Comparison of ENCODE assay signal across 8 mouse cellular contexts in the genomic region with DNA sequence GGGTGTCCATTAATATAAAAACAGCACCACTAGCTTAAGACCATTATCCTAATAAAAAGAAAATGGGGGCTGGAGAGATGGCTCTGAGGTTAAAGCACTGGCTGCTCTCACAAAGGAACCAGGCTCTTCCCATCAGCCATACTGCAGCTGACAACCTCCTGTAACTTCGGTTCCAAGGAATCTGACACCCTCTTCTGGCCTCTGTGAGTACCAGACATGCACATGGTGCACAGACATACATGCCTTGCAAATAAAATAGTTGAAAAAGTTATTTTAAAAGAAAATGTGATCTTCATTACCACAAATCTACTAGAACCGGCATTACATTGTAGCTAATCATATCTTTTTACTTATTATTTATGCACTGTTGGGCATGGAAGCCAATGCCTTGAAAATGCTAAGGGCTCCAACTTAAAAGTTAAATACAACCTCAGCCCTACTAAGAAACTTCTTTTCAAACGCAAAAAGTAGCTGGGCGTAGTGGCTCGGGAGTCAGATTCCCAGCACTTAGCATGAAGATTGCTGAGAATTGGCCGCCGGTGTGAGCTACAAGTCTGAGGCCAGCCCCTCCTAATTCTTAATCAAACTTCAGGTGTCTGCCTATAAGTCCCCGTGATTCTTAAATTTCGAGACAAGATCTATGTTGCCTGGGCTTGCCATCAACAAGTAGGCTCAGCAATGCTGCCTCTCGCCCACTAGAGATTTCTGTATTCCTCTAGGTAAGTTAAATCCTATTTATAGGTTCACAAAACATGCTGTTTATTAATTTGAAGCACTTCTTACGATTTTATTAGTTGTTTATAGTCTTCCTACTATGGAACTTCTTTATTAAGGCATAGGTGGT. TPM values are rescaled to one million over a fixed set of nuclear protein-coding genes. Genes with fewer than 3 reads are reported as not detected.
DNase-seq lines count a peak whose midpoint lies in the region; ATAC-seq and TF ChIP-seq lines count a peak whose summit lies in the region.

No protein-coding gene starts in this region.

- peaks cover 3% of the 10 kb centered on the region; the same call in 1 of the 2 replicates for H3K79me2 ChIP-seq in liver, adult 2 months (ENCODE audit: control insufficient read depth, insufficient read depth, low read length)

- no peaks in the 10 kb centered on the region for H3K27me3 ChIP-seq in heart, embryonic 12.5 days (replicated peaks)
- H3K27me3 ChIP-seq in forebrain, embryonic 15.5 days = no peaks in the 10 kb centered on the region
- H3K27me3 ChIP-seq in liver, adult 2 months (ENCODE audit: control insufficient read depth, insufficient read depth, low read length) = no peaks in the 10 kb centered on the region
- H3K27me3 ChIP-seq in stomach, embryonic 14.5 days (ENCODE audit: control insufficient read depth, insufficient read depth, low read length) = no peaks in the 10 kb centered on the region

- intact Hi-C loops in heart, postnatal 10 days (cut with DNase I) = loop anchor here (2.0 to 5.0 kb wide), 2 partner anchors 73 to 297 kb away; a partner anchor contains a TSS
- intact Hi-C loops in left cerebral cortex, postnatal 4 days (cut with DNase I) = loop anchor here (5.0 to 10.0 kb wide), 4 partner anchors 72 to 335 kb away; a partner anchor contains a TSS

- H3K4me2 ChIP-seq in heart, embryonic 12.5 days = peak overlapping the region; percentile 94
- peak overlapping the region; percentile 74 for H3K4me2 ChIP-seq in forebrain, embryonic 15.5 days (replicated peaks)
- peak overlapping the region; percentile 73 for H3K4me2 ChIP-seq in stomach, embryonic 14.5 days (replicated peaks; ENCODE audit: low read depth, low read length)

- no peaks in the 10 kb centered on the region for H3K36me3 ChIP-seq in heart, embryonic 12.5 days
- H3K36me3 ChIP-seq in forebrain, embryonic 15.5 days = no peaks in the 10 kb centered on the region
- no peaks in the 10 kb centered on the region for H3K36me3 ChIP-seq in liver, adult 2 months (ENCODE audit: control insufficient read depth, insufficient read depth, low read length)
- no peaks in the 10 kb centered on the region for H3K36me3 ChIP-seq in stomach, embryonic 14.5 days (ENCODE audit: control insufficient read depth, insufficient read depth, low read length)

- H3K9me3 ChIP-seq in heart, embryonic 12.5 days (replicated peaks) = no peaks in the 10 kb centered on the region
- H3K9me3 ChIP-seq in forebrain, embryonic 15.5 days = no peaks in the 10 kb centered on the region
- H3K9me3 ChIP-seq in stomach, embryonic 14.5 days (ENCODE audit: control insufficient read depth, low read depth, low read length) = no peaks in the 10 kb centered on the region

- H3K4me1 ChIP-seq in heart, embryonic 12.5 days (replicated peaks) = peaks cover 6% of the 10 kb centered on the region
- peaks cover 14% of the 10 kb centered on the region for H3K4me1 ChIP-seq in forebrain, embryonic 15.5 days
- H3K4me1 ChIP-seq in liver, adult 2 months (ENCODE audit: control insufficient read depth, insufficient read depth, low read length) = peaks cover 2% of the 10 kb centered on the region; the same call in 1 of the 2 replicates
- H3K4me1 ChIP-seq in stomach, embryonic 14.5 days (ENCODE audit: control insufficient read depth, insufficient read depth, low read length) = no peaks in the 10 kb centered on the region

- no peak for DNase-seq in heart, postnatal 10 days
- DNase-seq in MN1 (ENCODE audit: low spot score) = peak; percentile 66
- no peak for DNase-seq in liver, adult 2 months (ENCODE audit: extremely low read depth, low read depth, low spot score)
- DNase-seq in left cerebral cortex, postnatal 4 days = no peak

- peak; percentile 27; the same call in 1 of the 2 replicates for TF ChIP-seq CTCF in liver, adult 2 months (IDR thresholded peaks at IDR 0.05; ENCODE audit: low read depth, low read length)

- ATAC-seq in heart, embryonic 12.5 days (ENCODE audit: insufficient number of reproducible peaks, low FRiP score) = no peak
- no peak for ATAC-seq in forebrain, embryonic 15.5 days (replicated peaks)
- ATAC-seq in stomach, embryonic 14.5 days (ENCODE audit: insufficient number of reproducible peaks, insufficient read depth, low FRiP score, low read depth) = no peak
- ATAC-seq in megakaryocyte-erythroid progenitor cell, adult 5-6 weeks (replicated peaks; ENCODE audit: low FRiP score, low TSS enrichment, poor library complexity, severe bottlenecking) = no peak

- H3K9ac ChIP-seq in heart, embryonic 12.5 days = peak overlapping the region; percentile 84
- peak overlapping the region; percentile 90 for H3K9ac ChIP-seq in forebrain, embryonic 15.5 days (replicated peaks)
- H3K9ac ChIP-seq in liver, adult 2 months (ENCODE audit: low read depth, low read length) = no peak overlapping the region
- H3K9ac ChIP-seq in stomach, embryonic 14.5 days (replicated peaks; ENCODE audit: low read depth, low read length) = peak overlapping the region; percentile 57

- H3K4me3 ChIP-seq in heart, embryonic 12.5 days = peak overlapping the region; percentile 71
- H3K4me3 ChIP-seq in forebrain, embryonic 15.5 days = peak overlapping the region; percentile 73
- peak overlapping the region; percentile 93 for H3K4me3 ChIP-seq in liver, adult 2 months (ENCODE audit: insufficient read depth, low read depth, low read length)
- H3K4me3 ChIP-seq in stomach, embryonic 14.5 days (ENCODE audit: low read depth, low read length) = peak overlapping the region; percentile 57

- no peak for TF ChIP-seq POLR2A in liver, adult 2 months (IDR thresholded peaks at IDR 0.05; ENCODE audit: extremely low read depth, insufficient read depth, low read length)

- WGBS in heart, embryonic 12.5 days = 28% methylated on average over 11 of the region's 11 CpGs
- WGBS in forebrain, embryonic 15.5 days = 24% methylated on average over 11 of the region's 11 CpGs
- 34% methylated on average over 11 of the region's 11 CpGs for WGBS in liver, adult 2 months
- WGBS in stomach, embryonic 14.5 days = 22% methylated on average over 11 of the region's 11 CpGs

- peak overlapping the region; percentile 73 for H3K27ac ChIP-seq in heart, embryonic 12.5 days (ENCODE audit: poor library complexity, severe bottlenecking)
- peak overlapping the region; percentile 95 for H3K27ac ChIP-seq in forebrain, embryonic 15.5 days (replicated peaks)
- H3K27ac ChIP-seq in liver, adult 2 months (replicated peaks; ENCODE audit: insufficient read depth, low read depth, low read length) = no peak overlapping the region
- H3K27ac ChIP-seq in stomach, embryonic 14.5 days (ENCODE audit: low read length) = no peak overlapping the region

RNA-seq across cellular contexts. Expression of a gene that starts 1.2 kb away (rescaled TPM):
- 14.5 and 20.1 TPM in 2 replicates for polyA plus RNA-seq in heart, embryonic 12.5 days (2016; fragmentation: Nextera tagmentation; extraction: Ambion mirVana)
- 10 to 100 TPM; 24.4 to 27.0 TPM for total RNA-seq in heart, postnatal 10 days (2021)
- 12.9 and 13.9 TPM in 2 replicates for polyA plus RNA-seq in forebrain, embryonic 15.5 days (2015; fragmentation: Nextera tagmentation; extraction: Ambion mirVana)
- 1.3 and 1.8 TPM in 2 replicates for total RNA-seq in liver, adult 2 months (2014; rRNA removed)
- polyA plus RNA-seq in liver, adult 2 months (2012; rRNA removed) = 0.46 and 1.2 TPM in 2 replicates
- 6.8 and 10.1 TPM in 2 replicates for polyA plus RNA-seq in stomach, embryonic 14.5 days (2014; fragmentation: Nextera tagmentation; extraction: Ambion mirVana)
- total RNA-seq in left cerebral cortex, postnatal 4 days (2021) = 10 to 100 TPM; 17.5 to 26.2 TPM
- total RNA-seq in megakaryocyte-erythroid progenitor cell, adult 5-6 weeks (2014; fragmentation: Nextera tagmentation) = 6.1 and 11.0 TPM in 2 replicates
- total RNA-seq in megakaryocyte-erythroid progenitor cell, adult 5-6 weeks (2017) = 1.9 and 11.9 TPM in 2 replicates

RNA-seq across cellular contexts. Expression of a gene that starts 6.6 kb away (rescaled TPM):
- polyA plus RNA-seq in heart, embryonic 12.5 days (2016; fragmentation: Nextera tagmentation; extraction: Ambion mirVana) = 743 and 765 TPM in 2 replicates
- total RNA-seq in heart, postnatal 10 days (2021) = 100 to 1,000 TPM; 304 to 309 TPM
- 778 and 784 TPM in 2 replicates for polyA plus RNA-seq in forebrain, embryonic 15.5 days (2015; fragmentation: Nextera tagmentation; extraction: Ambion mirVana)
- 629 and 808 TPM in 2 replicates for total RNA-seq in liver, adult 2 months (2014; rRNA removed)
- polyA plus RNA-seq in liver, adult 2 months (2012; rRNA removed) = 664 and 683 TPM in 2 replicates
- polyA plus RNA-seq in stomach, embryonic 14.5 days (2014; fragmentation: Nextera tagmentation; extraction: Ambion mirVana) = 672 and 728 TPM in 2 replicates
- 100 to 1,000 TPM; 364 to 423 TPM for total RNA-seq in left cerebral cortex, postnatal 4 days (2021)
- 531 and 641 TPM in 2 replicates for total RNA-seq in megakaryocyte-erythroid progenitor cell, adult 5-6 weeks (2014; fragmentation: Nextera tagmentation)
- total RNA-seq in megakaryocyte-erythroid progenitor cell, adult 5-6 weeks (2017) = 368 and 454 TPM in 2 replicates

RNA-seq across cellular contexts. Expression of a gene that starts 42.7 kb away (rescaled TPM):
- 1,404 and 1,433 TPM in 2 replicates for polyA plus RNA-seq in heart, embryonic 12.5 days (2016; fragmentation: Nextera tagmentation; extraction: Ambion mirVana)
- 100 to 1,000 TPM; 102 to 159 TPM for total RNA-seq in heart, postnatal 10 days (2021)
- 17.0 and 17.2 TPM in 2 replicates for polyA plus RNA-seq in forebrain, embryonic 15.5 days (2015; fragmentation: Nextera tagmentation; extraction: Ambion mirVana)
- total RNA-seq in liver, adult 2 months (2014; rRNA removed) = 2.0 and 3.1 TPM in 2 replicates
- 2.7 and 3.3 TPM in 2 replicates for polyA plus RNA-seq in liver, adult 2 months (2012; rRNA removed)
- 197 and 202 TPM in 2 replicates for polyA plus RNA-seq in stomach, embryonic 14.5 days (2014; fragmentation: Nextera tagmentation; extraction: Ambion mirVana)
- 1 to 10 TPM; 5.1 to 9.6 TPM for total RNA-seq in left cerebral cortex, postnatal 4 days (2021)
- total RNA-seq in megakaryocyte-erythroid progenitor cell, adult 5-6 weeks (2014; fragmentation: Nextera tagmentation) = 3.2 TPM in 1 of 2 replicates, not detected in the other
- not detected in 2 replicates for total RNA-seq in megakaryocyte-erythroid progenitor cell, adult 5-6 weeks (2017)

Comparison
In these comparisons a context has a peak if more than half of its experiments do, and no peak if none do; other contexts are left out.
1. H3K27ac ChIP-seq: peak in heart, embryonic 12.5 days (single experiment) and forebrain, embryonic 15.5 days (single experiment); none in liver, adult 2 months (single experiment) and stomach, embryonic 14.5 days (single experiment).
2. RNA of a gene that starts 42.7 kb away (total RNA-seq): 102 to 159 TPM in heart, postnatal 10 days; 5.1 to 9.6 TPM in left cerebral cortex, postnatal 4 days, 2.0 to 3.1 TPM in liver, adult 2 months and 3.2 TPM in megakaryocyte-erythroid progenitor cell, adult 5-6 weeks; every median in the first group is over 4 times any median in the second.
3. Peak in every context shown above with its lines, with median percentiles within 50 percentile points of each other: H3K4me2 ChIP-seq and H3K4me3 ChIP-seq.